Mouse (Mus musculus): ENCODE results near the gene Sp4.

DNA sequence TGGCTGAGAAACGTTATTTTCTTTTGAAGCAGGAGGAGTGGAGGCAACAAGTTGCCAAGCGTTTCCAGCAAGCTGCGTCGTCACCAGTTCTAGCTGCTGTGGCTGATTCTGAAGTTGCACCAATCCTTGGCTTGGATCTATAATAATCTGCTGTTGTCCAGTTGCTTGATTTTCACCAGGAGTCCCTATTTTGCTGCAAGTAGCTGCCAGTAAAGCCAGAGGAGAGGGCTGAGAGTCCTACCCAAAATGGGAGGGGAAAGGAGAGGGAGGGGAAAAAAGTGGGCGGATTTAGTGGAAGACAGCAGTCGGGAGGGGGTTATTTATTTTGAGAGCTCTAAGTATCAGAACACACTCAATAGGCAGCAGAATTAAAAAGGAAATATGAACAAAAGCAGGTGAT is 1.3 kb downstream of the Sp4 start:
- no peak for TF ChIP-seq EP300 (IDR thresholded peaks at IDR 0.05; ENCODE audit: low read length)
- no peak for TF ChIP-seq ELF1 (IDR thresholded peaks at IDR 0.05; ENCODE audit: low read depth, low read length)
- TF ChIP-seq POLR2A (IDR thresholded peaks at IDR 0.05; ENCODE audit: low read depth, low read length) = no peak
- TF ChIP-seq CTCF (conservative IDR thresholded peaks at IDR 0.05 in 1 of 2, IDR thresholded peaks at IDR 0.05 in 1 of 2; ENCODE audit: low read depth in 2 of 2, low read length in 2 of 2) = no peak
- no peak for TF ChIP-seq TCF12 (IDR thresholded peaks at IDR 0.05; ENCODE audit: low read depth, low read length)
- TF ChIP-seq UBTF (IDR thresholded peaks at IDR 0.05; ENCODE audit: low read depth, low read length) = no peak
- TF ChIP-seq IRF4 (IDR thresholded peaks at IDR 0.05; ENCODE audit: low read depth, low read length) = no peak
- no peak for TF ChIP-seq NRF1 (IDR thresholded peaks at IDR 0.05; ENCODE audit: low read depth, low read length)
- TF ChIP-seq MXI1 (IDR thresholded peaks at IDR 0.05; ENCODE audit: low read depth, low read length) = no peak
- no peak for TF ChIP-seq MAFK (IDR thresholded peaks at IDR 0.05; ENCODE audit: insufficient replicate concordance, low read length)
- TF ChIP-seq ZC3H11A (IDR thresholded peaks at IDR 0.05; ENCODE audit: low read depth, low read length) = no peak
- TF ChIP-seq USF2 (conservative IDR thresholded peaks at IDR 0.05; ENCODE audit: low read depth, low read length) = no peak
